Mouse (Mus musculus): ENCODE data around the gene Xirp2.
"Not testable (repeated sequence)": the region's sequence is repeated elsewhere in the genome, so short reads cannot be mapped to it uniquely, and the experiment has no call there.

Xirp2 gene

GRCm38 (mm10) chr2:67445780-67446179 is at the start of gene Xirp2:
TSS of gene Xirp2 (plus strand) at chr2:67446002.
- no peak for DNase-seq (ENCODE audit: extremely low read depth, insufficient read length, low spot score)

GRCm38 (mm10) chr2:67413425-67413824 is 32.4 kb upstream of the Xirp2 start, which contains the start of gene Gm21830:
TSS of gene Gm21830 (plus strand) at chr2:67413725.
- DNase-seq (ENCODE audit: extremely low read depth, insufficient read length, low spot score) = not testable (repeated sequence)

DNA sequence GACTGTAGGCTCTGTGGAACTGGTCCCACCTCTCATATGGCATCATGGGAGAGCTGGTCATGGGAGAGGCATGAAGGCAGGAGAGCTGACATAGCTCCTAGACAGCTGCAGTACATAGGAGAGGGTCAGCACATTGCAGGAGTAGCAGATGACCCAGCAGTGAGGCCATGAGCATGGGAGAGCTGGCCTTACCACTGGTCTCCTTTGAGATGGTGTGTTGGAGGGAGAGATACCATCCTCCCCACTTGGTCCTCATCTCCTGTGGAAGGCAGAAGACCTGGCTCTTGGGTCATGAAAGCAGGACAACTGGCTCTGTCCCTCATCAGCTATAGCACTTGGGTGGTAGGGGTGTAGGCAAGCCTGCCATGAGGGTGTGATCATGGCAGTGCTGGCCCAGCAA is 24.9 kb upstream of the Xirp2 start:
- no peak for DNase-seq (ENCODE audit: extremely low read depth, insufficient read length, low spot score)

- DNase-seq (ENCODE audit: extremely low read depth, insufficient read length, low spot score) = no peak
These were observed 23.0 kb upstream of the Xirp2 start for GRCm38 (mm10) chr2:67422799-67423198.

DNA sequence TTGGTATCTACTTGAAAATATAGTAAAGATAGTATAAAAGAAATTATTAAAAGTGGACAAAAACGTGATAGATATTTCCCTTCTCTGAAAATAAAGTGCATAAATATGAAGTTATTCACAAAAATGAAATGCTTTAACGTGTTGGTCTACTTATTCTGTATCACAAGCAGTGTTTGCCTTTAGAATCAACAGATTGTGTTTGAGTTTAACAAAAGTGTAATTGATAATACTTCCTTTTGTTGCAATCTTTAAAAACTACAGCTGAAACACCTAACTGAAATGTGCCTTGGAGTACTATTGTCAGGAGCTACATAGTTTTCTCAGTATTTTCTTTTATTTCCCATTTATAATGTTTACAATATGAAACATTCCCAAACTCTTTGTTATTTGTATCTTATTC is 12.7 kb upstream of the Xirp2 start, which contains the start of gene Gm26727:
Gm26727 (minus strand) TSS at position 101 of the 400 bp plus-strand sequence.
- no peak for DNase-seq (ENCODE audit: extremely low read depth, insufficient read length, low spot score)

- DNase-seq (ENCODE audit: extremely low read depth, insufficient read length, low spot score) = no peak
These were observed 7.5 kb upstream of the Xirp2 start for GRCm38 (mm10) chr2:67438309-67438708.

- no peak for DNase-seq (ENCODE audit: extremely low read depth, insufficient read length, low spot score)
These were observed 970 bp downstream of the Xirp2 start for GRCm38 (mm10) chr2:67446772-67447171.

DNA sequence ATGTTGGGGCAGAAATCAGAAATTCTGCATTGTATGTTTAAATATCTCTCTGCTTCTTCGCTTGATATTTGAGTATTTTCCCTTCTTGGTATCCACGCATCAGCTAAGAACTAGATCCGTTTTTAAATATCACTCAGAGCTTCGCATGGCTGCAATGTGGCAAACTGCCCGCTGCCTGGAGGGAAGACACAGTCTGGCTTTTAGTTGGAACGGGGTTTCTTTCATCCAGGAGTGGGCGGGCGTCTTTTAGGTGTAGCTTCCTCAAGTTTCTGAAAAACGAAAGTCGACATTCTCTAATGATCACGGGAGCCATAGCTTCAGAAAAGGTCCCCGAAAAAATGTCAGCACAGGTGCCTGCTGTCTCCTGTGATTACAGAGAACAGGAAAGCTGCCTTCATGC is 1.4 kb downstream of the Xirp2 start:
- DNase-seq (ENCODE audit: extremely low read depth, insufficient read length, low spot score) = no peak

- no peak for DNase-seq (ENCODE audit: extremely low read depth, insufficient read length, low spot score)
These were observed 15.1 kb downstream of the Xirp2 start for GRCm38 (mm10) chr2:67460857-67461256.

DNA sequence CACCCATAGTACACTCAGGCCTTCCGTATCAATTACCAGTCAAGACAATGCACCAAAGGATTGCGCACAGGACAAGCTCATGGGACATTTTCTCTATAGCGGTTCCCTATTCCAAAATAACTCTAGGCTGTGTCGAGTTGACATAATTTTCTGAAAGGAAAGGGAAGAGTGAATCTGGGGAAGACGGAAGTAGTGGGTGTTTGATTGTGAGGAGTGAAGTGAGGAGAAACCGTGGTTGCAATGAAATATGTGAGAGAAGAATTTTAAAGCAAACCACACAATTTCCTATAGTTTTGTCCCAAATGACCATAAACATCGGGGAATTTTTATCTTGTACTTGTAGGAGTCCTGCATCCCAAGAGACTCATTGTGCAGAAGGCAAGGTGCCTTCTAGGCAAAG is 21.2 kb downstream of the Xirp2 start:
- DNase-seq (ENCODE audit: extremely low read depth, insufficient read length, low spot score) = no peak

DNA sequence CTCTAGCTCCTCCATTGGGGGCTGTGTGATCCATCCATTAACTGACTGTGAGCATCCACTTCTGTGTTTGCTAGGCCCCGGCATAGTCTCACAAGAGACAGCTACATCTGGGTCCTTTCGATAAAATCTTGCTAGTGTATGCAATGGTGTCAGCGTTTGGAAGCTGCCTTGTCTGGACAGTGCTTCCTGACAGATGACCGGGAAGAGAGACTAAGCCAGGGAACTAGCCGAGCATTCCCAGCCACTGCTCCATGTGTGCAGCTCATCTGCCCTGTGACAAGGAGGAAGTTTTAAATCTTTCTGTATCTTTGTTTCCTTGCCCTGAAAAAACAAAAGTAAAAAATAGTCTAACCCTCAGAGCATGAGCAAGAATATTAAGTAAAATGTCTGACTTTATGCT is 24.2 kb downstream of the Xirp2 start:
- DNase-seq (ENCODE audit: extremely low read depth, insufficient read length, low spot score) = not testable (repeated sequence)

- no peak for DNase-seq (ENCODE audit: extremely low read depth, insufficient read length, low spot score)
These were observed 32.0 kb downstream of the Xirp2 start for GRCm38 (mm10) chr2:67477753-67478152.

- no peak for DNase-seq (ENCODE audit: extremely low read depth, insufficient read length, low spot score)
These were observed 35.2 kb downstream of the Xirp2 start for GRCm38 (mm10) chr2:67481051-67481450.

- DNase-seq (ENCODE audit: extremely low read depth, insufficient read length, low spot score) = no peak
These were observed 40.9 kb downstream of the Xirp2 start for GRCm38 (mm10) chr2:67486721-67487120.

- no peak for DNase-seq (ENCODE audit: extremely low read depth, insufficient read length, low spot score)
These were observed 41.4 kb downstream of the Xirp2 start for GRCm38 (mm10) chr2:67487162-67487561.

GRCm38 (mm10) chr2:67488465-67489127 is 42.8 kb downstream of the Xirp2 start:
- DNase-seq (ENCODE audit: extremely low read depth, insufficient read length, low spot score) = no peak

DNA sequence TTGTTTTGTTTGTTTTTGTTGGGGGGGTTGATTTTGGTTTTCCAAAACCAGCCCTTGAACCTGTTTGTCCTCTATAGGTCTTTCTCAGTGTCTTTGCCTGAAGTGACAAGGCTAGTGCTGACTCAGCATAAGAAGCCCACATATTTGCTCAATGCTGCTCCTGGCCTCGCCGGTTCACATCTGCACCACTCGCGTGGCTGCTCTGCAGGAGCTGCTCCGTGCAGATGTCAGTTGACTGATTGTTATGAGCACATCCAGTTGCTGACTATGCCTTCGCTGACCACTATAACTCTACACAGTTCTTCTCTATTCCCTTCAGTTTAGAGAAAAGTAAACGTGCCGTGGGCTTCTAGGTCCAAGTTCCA is 43.3 kb downstream of the Xirp2 start:
- DNase-seq (ENCODE audit: extremely low read depth, insufficient read length, low spot score) = no peak

GRCm38 (mm10) chr2:67505457-67505856 is 59.7 kb downstream of the Xirp2 start:
- DNase-seq (ENCODE audit: extremely low read depth, insufficient read length, low spot score) = no peak

DNA sequence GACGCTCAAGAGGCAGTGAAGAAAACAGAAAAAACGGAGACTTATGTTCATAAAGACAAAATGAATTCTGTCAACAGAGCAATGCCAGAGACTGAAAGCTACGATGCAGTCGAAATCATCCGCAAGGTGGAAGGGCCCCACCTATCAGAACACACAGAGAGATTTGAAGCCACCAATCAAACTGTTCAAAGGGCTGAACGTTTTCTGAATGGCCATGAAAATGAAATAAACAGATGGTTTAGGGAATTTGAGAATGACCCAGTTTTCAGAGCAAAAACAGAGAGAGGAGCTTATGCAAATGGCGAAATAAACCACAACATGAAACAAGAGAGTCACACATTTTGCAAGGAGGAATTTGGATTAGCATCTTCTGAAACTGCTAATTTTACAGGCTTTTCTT is 70.6 kb downstream of the Xirp2 start:
- no peak for DNase-seq (ENCODE audit: extremely low read depth, insufficient read length, low spot score)

DNA sequence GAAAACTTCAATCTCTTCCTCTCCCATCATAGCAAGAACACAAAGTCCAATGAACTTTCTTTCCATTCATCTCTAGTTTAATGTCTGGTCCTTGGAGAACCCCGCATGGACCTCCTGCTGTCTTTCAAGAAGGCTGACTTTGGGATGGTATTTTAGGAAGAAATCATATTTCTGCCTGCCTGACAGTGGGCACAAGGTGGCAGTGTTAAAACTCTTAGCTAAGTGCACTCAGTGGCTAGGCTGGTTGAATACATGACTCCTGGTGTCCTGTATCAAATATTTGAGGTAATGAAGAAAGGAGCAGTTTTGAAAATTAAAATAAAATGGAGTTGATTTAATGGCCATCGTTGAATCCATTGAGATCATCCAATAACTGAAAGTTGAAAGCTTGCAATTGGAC is 89.5 kb downstream of the Xirp2 start:
- DNase-seq (ENCODE audit: extremely low read depth, insufficient read length, low spot score) = no peak

DNA sequence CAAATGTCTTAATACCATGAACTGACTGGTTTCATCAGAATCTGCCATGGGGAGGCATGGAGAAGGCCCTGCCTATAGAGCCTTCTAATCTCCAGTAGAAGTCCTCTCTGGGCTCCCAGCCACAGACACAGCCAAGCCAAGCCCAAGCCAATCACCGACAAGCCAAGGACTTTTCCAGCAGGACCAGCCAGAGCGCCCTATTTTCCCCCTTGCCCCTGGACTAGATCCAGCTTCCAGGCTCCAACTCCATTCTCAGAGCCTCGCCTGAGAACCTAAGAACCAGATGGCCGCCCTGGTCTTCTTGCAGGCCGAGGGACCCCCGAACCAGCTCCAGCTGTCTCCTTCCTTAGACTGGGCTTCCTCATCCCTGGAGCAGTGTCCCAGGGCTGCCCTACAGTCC is 93.6 kb downstream of the Xirp2 start:
- DNase-seq (ENCODE audit: extremely low read depth, insufficient read length, low spot score) = no peak

DNA sequence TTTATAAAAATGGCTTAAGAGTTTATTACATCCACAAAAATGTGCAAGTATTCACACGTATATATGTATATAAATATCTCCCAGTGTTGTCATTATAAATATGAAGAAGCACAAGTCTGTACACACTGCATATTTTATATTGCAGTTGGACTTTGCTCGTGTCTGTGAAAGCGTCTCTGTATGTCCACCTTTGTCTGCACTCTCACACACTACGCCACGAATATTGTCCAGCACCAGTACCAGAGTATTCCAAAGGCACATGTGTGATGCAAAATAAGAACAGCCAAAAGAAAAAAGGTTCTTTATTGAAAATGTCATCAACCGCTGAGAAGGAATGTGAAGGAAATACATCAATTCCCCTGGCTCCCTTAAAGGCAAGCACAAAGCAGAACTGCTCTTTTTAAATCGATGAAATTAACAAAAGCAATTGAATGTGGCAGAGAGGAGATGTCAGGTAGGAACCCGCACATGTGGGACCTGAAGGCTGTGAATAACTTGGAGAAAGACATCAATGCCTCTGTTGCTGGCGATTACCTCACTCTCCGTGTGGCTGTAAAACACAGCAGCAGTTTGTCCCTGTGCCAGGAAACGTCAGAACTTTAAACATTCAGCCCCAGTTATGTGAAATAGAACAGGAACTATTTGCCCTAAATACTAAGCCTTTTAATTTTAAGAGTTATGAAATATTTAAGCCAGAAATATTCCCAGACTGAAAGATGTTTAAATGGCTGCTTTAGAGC is 96.3 kb downstream of the Xirp2 start:
- DNase-seq (ENCODE audit: extremely low read depth, insufficient read length, low spot score) = no peak

Data from 3134 (cell line).